Mouse (Mus musculus): Measurements from ENCODE around the gene Scpep1. TPM values are rescaled to one million over a fixed set of nuclear protein-coding genes. Genes with fewer than 3 reads are reported as not detected.

The Scpep1 gene
- total and polyA plus RNA-seq, 3 experiments = 11.1 to 16.3 (median 15.3) TPM

GRCm38 (mm10) chr11:88948896-88949295 is 6.4 kb downstream of the Scpep1 start:
- Histone ChIP-seq H3K9ac (ENCODE audit: low read depth, low read length) (no peak overlapping the region), H3K4me1 (ENCODE audit: control insufficient read depth, insufficient read depth, low read length) (no peaks in the 10 kb centered on the region), H3K27me3 (ENCODE audit: control insufficient read depth, insufficient read depth, low read length) (no peaks in the 10 kb centered on the region), H3K79me2 (replicated peaks; ENCODE audit: control insufficient read depth, insufficient read depth, low read length) (no peaks in the 10 kb centered on the region), H3K36me3 (ENCODE audit: control insufficient read depth, insufficient read depth, low read length) (no peaks in the 10 kb centered on the region), H3K27ac (no peak overlapping the region), H3K4me3 (no peak overlapping the region)
- intact Hi-C loops (cut with DNase I) = no loop called here
- DNase-seq = no peak
- TF ChIP-seq POLR2A (IDR thresholded peaks at IDR 0.05; ENCODE audit: insufficient read depth, low read depth, low read length) (no peak), EP300 (IDR thresholded peaks at IDR 0.05; ENCODE audit: insufficient read depth, low read depth, low read length) (no peak), CTCF (IDR thresholded peaks at IDR 0.05) (no peak)
- 79% methylated on average over 8 of the region's 8 CpGs for WGBS

GRCm38 (mm10) chr11:88945971-88946585 is 9.2 kb downstream of the Scpep1 start:
- DNase-seq = no peak
- H3K9ac ChIP-seq (ENCODE audit: low read depth, low read length) = no peak overlapping the region
- no peak overlapping the region for H3K27ac ChIP-seq
- H3K4me3 ChIP-seq = no peak overlapping the region
- H3K4me1 ChIP-seq (ENCODE audit: control insufficient read depth, insufficient read depth, low read length) = no peaks in the 10 kb centered on the region
- H3K79me2 ChIP-seq (replicated peaks; ENCODE audit: control insufficient read depth, insufficient read depth, low read length) = no peaks in the 10 kb centered on the region
- H3K27me3 ChIP-seq (ENCODE audit: control insufficient read depth, insufficient read depth, low read length) = no peaks in the 10 kb centered on the region
- no peaks in the 10 kb centered on the region for H3K36me3 ChIP-seq (ENCODE audit: control insufficient read depth, insufficient read depth, low read length)
- TF ChIP-seq EP300 (IDR thresholded peaks at IDR 0.05; ENCODE audit: insufficient read depth, low read depth, low read length) (no peak), POLR2A (IDR thresholded peaks at IDR 0.05; ENCODE audit: insufficient read depth, low read depth, low read length) (no peak), CTCF (IDR thresholded peaks at IDR 0.05) (no peak)
- intact Hi-C loops (cut with DNase I) = no loop called here
- WGBS = 68% methylated on average over 8 of the region's 8 CpGs

GRCm38 (mm10) chr11:88941489-88941888 is 13.8 kb downstream of the Scpep1 start:
- intact Hi-C loops (cut with DNase I) = no loop called here
- TF ChIP-seq CTCF (IDR thresholded peaks at IDR 0.05) (no peak), POLR2A (IDR thresholded peaks at IDR 0.05; ENCODE audit: insufficient read depth, low read depth, low read length) (no peak), EP300 (IDR thresholded peaks at IDR 0.05; ENCODE audit: insufficient read depth, low read depth, low read length) (no peak)
- no peaks in the 10 kb centered on the region for H3K4me1 ChIP-seq (ENCODE audit: control insufficient read depth, insufficient read depth, low read length)
- H3K36me3 ChIP-seq (ENCODE audit: control insufficient read depth, insufficient read depth, low read length) = no peaks in the 10 kb centered on the region
- H3K9ac ChIP-seq (ENCODE audit: low read depth, low read length) = no peak overlapping the region
- H3K27me3 ChIP-seq (ENCODE audit: control insufficient read depth, insufficient read depth, low read length) = no peaks in the 10 kb centered on the region
- 66% methylated on average over 12 of the region's 12 CpGs for WGBS
- no peak overlapping the region for H3K27ac ChIP-seq
- DNase-seq = no peak
- no peaks in the 10 kb centered on the region for H3K79me2 ChIP-seq (replicated peaks; ENCODE audit: control insufficient read depth, insufficient read depth, low read length)
- no peak overlapping the region for H3K4me3 ChIP-seq

- H3K36me3 ChIP-seq (ENCODE audit: control insufficient read depth, insufficient read depth, low read length) = no peaks in the 10 kb centered on the region
- intact Hi-C loops (cut with DNase I) = loop anchor here (5.0 kb wide), 1 partner anchor 92 kb away; no protein-coding TSS in a partner anchor
- TF ChIP-seq POLR2A (IDR thresholded peaks at IDR 0.05; ENCODE audit: insufficient read depth, low read depth, low read length) = no peak
- TF ChIP-seq CTCF (IDR thresholded peaks at IDR 0.05) = no peak
- TF ChIP-seq EP300 (IDR thresholded peaks at IDR 0.05; ENCODE audit: insufficient read depth, low read depth, low read length) = no peak
- H3K27ac ChIP-seq = no peak overlapping the region
- no peaks in the 10 kb centered on the region for H3K27me3 ChIP-seq (ENCODE audit: control insufficient read depth, insufficient read depth, low read length)
- no peak overlapping the region for H3K9ac ChIP-seq (ENCODE audit: low read depth, low read length)
- no peak overlapping the region for H3K4me3 ChIP-seq
- H3K4me1 ChIP-seq (ENCODE audit: control insufficient read depth, insufficient read depth, low read length) = no peaks in the 10 kb centered on the region
- WGBS = 96% methylated on average over 4 of the region's 4 CpGs
- no peak for DNase-seq
- no peaks in the 10 kb centered on the region for H3K79me2 ChIP-seq (replicated peaks; ENCODE audit: control insufficient read depth, insufficient read depth, low read length)
Observed at GRCm38 (mm10) chr11:88939634-88940033, 15.6 kb downstream of the Scpep1 start.

GRCm38 (mm10) chr11:88938770-88939169 is 16.5 kb downstream of the Scpep1 start:
- Histone ChIP-seq H3K4me3 (no peak overlapping the region), H3K4me1 (ENCODE audit: control insufficient read depth, insufficient read depth, low read length) (no peaks in the 10 kb centered on the region), H3K36me3 (ENCODE audit: control insufficient read depth, insufficient read depth, low read length) (no peaks in the 10 kb centered on the region), H3K27me3 (ENCODE audit: control insufficient read depth, insufficient read depth, low read length) (no peaks in the 10 kb centered on the region), H3K9ac (ENCODE audit: low read depth, low read length) (no peak overlapping the region), H3K79me2 (replicated peaks; ENCODE audit: control insufficient read depth, insufficient read depth, low read length) (no peaks in the 10 kb centered on the region), H3K27ac (no peak overlapping the region)
- DNase-seq = no peak
- intact Hi-C loops (cut with DNase I) = loop anchor here (5.0 kb wide), 1 partner anchor 91 kb away; no protein-coding TSS in a partner anchor
- 100% methylated on average over 2 of the region's 2 CpGs for WGBS
- TF ChIP-seq POLR2A (IDR thresholded peaks at IDR 0.05; ENCODE audit: insufficient read depth, low read depth, low read length) (no peak), CTCF (IDR thresholded peaks at IDR 0.05) (peak; percentile 65), EP300 (IDR thresholded peaks at IDR 0.05; ENCODE audit: insufficient read depth, low read depth, low read length) (no peak)

GRCm38 (mm10) chr11:88937886-88938285 is 17.4 kb downstream of the Scpep1 start:
- no peaks in the 10 kb centered on the region for H3K4me1 ChIP-seq (ENCODE audit: control insufficient read depth, insufficient read depth, low read length)
- no peaks in the 10 kb centered on the region for H3K36me3 ChIP-seq (ENCODE audit: control insufficient read depth, insufficient read depth, low read length)
- no peaks in the 10 kb centered on the region for H3K27me3 ChIP-seq (ENCODE audit: control insufficient read depth, insufficient read depth, low read length)
- no peaks in the 10 kb centered on the region for H3K79me2 ChIP-seq (replicated peaks; ENCODE audit: control insufficient read depth, insufficient read depth, low read length)
- WGBS = 91% methylated on average over 2 of the region's 2 CpGs
- no peak overlapping the region for H3K27ac ChIP-seq
- H3K9ac ChIP-seq (ENCODE audit: low read depth, low read length) = no peak overlapping the region
- no peak for DNase-seq
- intact Hi-C loops (cut with DNase I) = loop anchor here (5.0 kb wide), 1 partner anchor 91 kb away; no protein-coding TSS in a partner anchor
- H3K4me3 ChIP-seq = no peak overlapping the region
- TF ChIP-seq POLR2A (IDR thresholded peaks at IDR 0.05; ENCODE audit: insufficient read depth, low read depth, low read length) (no peak), CTCF (IDR thresholded peaks at IDR 0.05) (no peak), EP300 (IDR thresholded peaks at IDR 0.05; ENCODE audit: insufficient read depth, low read depth, low read length) (no peak)
